Mouse (Mus musculus) heart, postnatal 36 days (tissue): ENCODE data around the gene Tmem143. TPM values are rescaled to one million over a fixed set of nuclear protein-coding genes. Genes with fewer than 3 reads are reported as not detected.
A peak's percentile ranks its signal among the peaks of the same experiment; 100 is the strongest.
"Not testable (repeated sequence)": the region's sequence is repeated elsewhere in the genome, so short reads cannot be mapped to it uniquely, and the experiment has no call there.

Experiments used
- DNase-seq, 2 experiments: peaks; one replicate each; pipeline ENCODE4 v3.0.0; 2021 to 2022
- intact Hi-C: fragments of 180-260 bp; cut with DNase I; formaldehyde crosslinking; loops from one replicate; pipeline ENCODE4 v1.15.1; 2025
- total RNA-seq, 2 experiments: library from RNA; stranded (reverse); gene quantifications; 2 replicates each; pipeline ENCODE4 v1.2.3; 2021

The Tmem143 gene
- total RNA-seq, 2 experiments from 2014 or later: 115 to 120 TPM

- intact Hi-C loops: no loop called here
- DNase-seq: no peak
These were observed 16.2 kb upstream of the Tmem143 start for GRCm38 (mm10) chr7:45880531-45880930.

- DNase-seq: no peak
- intact Hi-C loops: no loop called here
These were observed 15.7 kb upstream of the Tmem143 start for GRCm38 (mm10) chr7:45881011-45881410.

- intact Hi-C loops: no loop called here
- no peak for DNase-seq
These were observed 9.5 kb upstream of the Tmem143 start for GRCm38 (mm10) chr7:45887246-45887645.

DNA sequence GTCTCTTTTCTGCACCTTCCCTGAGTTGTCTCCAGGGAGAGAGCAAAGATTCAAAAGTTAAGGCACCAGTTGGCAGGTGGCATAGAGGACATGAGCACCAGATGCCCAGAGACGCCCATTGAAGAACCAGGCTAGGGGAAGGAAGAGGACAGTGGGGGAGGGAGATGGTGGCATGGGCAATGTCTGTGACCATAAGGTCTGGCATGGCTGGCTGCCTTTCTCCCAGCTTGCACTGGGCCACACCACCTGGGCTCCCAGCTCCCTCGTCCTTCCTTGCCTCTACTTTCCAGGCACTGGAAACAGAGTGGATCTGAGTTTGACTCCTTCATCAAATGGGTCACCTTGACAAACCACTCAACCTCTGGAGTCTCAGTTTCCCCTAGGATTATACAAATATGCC is 4.1 kb upstream of the Tmem143 start:
- intact Hi-C loops: no loop called here
- no peak for DNase-seq

- intact Hi-C loops: no loop called here
- no peak for DNase-seq
These were observed 717 bp upstream of the Tmem143 start for GRCm38 (mm10) chr7:45895931-45896516.

DNA sequence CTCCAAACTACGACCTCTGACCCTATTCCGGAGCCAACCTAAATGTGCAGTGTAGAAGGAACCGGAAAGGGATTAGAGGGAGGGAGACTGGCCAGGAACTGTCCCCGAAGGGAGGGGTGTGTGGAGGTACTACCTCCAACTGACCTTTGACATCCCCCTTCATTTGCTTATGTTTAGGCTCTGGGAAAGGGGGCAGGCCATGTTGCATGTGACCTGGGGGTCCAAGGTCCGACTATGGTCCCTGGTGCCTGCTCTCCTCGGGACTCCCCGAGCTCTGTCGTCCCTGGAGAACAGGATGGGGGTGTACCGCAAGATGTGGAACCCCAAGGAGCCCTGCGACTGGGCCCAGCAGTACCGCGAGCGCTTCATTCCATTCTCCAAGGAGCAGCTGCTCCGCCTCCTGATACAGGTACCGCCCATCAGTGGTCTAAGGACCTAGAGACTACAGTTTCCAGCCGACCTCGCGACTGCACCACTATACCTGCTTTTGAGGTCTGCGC is 567 bp downstream of the Tmem143 start:
- intact Hi-C loops: loop anchor here (1.0 kb wide), 1 partner anchor 24 kb away; no protein-coding TSS in a partner anchor
- DNase-seq: peak in 1 of 2 experiments; percentile 55

DNA sequence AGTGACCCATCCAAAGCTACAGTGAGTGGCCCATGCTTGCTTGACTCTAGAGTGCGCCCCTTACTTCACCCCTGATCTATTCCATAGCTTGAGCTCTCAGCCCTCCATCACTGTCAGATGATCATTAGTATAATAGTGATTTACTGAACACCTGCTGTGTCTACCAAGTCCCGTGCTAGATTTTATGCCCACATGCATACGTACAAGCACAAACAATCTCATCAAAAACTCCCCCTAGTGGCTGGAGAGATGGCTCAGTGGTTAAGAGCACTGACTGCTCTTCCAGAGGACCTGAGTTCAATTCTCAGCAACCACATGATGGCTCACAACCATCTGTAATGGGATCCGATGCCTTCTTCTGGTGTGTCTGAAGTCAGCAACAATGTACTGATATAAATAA is 1.4 kb downstream of the Tmem143 start:
- DNase-seq, intact Hi-C loops: not testable (repeated sequence)

- intact Hi-C loops: no loop called here
These were observed 4.8 kb downstream of the Tmem143 start for GRCm38 (mm10) chr7:45901562-45901961.

DNA sequence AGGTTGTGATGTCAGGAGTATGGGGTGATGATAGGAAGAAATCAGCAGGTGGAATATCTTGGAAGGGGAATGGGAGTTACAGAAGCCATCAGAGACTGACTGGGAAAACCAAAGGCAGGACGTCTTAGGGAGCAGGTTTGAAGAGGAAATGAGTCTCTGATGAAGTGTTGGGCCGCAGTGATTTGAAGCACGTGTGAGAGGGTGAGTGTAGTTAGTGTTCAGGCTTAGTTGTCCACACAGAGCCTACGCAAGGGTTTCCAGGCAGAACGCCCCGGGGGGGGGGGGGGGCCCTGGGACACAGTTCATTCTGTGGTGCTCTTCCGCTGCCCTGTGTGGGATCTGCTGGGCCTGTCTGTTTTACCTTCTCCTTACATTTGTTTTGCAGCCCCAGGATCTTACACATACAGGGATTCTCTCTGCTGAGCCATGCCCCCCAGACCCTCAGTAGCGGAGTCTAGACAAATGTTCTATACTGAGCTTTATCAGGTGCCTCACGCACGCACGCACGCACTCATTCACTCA is 5.8 kb downstream of the Tmem143 start:
- intact Hi-C loops: no loop called here
- DNase-seq: no peak

More at GRCm38 (mm10) chr7:45901562-45901961, 4.8 kb downstream of the Tmem143 start:
- DNase-seq: no peak

GRCm38 (mm10) chr7:45906622-45907021 is 9.9 kb downstream of the Tmem143 start:
- intact Hi-C loops: no loop called here
- DNase-seq: no peak

DNA sequence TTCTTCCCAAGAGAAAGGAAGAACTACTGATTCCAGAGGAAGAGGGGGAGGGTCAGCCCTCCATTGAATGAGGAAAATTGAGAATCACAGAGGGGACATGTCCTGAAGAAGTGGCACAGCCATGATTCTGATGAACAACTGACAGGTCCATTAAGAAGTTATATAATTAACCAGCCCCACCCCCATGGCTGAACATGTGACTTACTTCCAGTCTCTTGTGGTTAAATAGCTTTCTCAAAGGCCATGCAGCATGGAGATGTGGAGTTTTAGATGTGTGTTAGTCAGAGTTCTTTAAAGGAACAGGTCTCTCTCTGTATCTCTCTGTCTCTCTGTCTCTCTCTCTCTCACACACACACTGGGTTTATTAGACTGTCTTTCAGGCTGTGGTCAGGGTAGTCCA is 11.6 kb downstream of the Tmem143 start:
- intact Hi-C loops: no loop called here
- DNase-seq: no peak

DNA sequence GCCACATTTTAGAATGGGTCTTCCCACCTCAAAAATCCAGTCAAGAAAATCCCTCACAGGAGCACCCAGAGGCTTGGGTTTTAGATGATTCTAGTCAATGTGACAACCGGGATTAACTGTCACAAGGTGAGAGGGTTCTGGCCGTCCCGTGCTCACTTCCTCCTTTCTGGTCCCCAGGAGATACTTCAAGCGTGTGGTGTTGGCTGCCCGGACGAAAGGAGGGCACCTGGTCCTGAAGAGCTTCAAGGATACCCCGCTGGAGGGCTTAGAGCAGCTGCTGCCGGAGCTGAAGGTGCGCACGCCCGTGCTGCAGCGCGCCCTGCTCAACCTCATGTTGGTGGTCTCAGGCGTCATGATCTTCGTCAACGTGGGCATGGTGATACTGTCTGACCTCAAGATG is 12.4 kb downstream of the Tmem143 start:
- intact Hi-C loops: no loop called here
- no peak for DNase-seq

DNA sequence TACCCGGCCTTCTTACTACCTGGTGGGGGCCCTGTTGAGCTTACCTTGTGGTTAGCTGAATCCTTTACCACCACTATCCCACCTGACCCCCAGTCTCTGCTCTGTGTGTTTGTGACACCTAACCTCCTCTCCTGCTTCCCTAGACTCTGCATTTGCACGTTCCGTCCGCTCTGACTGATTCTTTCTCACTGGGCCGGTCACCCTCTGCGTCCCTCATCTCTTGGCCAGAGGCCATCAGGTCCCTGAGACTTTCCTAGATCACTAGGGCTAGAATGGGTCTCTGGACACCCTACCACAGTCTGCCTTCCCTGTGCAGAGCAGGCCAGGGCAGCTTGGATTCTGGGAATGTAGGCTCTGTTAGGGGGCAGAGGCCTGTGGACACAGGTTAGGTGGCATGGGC is 17.3 kb downstream of the Tmem143 start:
- no peak for DNase-seq
- intact Hi-C loops: no loop called here

DNA sequence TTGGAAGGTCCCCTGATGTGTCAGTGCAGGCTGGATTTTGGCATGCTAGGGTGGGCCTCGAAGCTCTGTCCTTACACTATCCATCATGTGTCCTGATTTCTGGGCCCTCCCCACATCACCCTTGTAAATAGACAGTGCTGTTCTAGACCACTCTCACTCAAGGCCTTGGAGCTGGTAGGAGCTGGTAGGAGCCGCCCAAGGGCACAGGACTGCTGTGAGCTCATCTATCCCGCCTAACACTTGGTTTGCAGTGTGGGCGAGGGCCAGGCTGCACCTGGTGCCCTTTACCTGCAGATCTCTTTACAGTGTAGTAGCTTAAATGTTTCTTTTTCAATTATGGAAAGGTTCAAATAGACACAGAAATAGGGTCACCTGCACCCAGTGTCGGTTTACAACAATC is 18.3 kb downstream of the Tmem143 start:
- intact Hi-C loops: no loop called here
- DNase-seq: no peak

GRCm38 (mm10) chr7:45916056-45917003 is 19.6 kb downstream of the Tmem143 start:
- intact Hi-C loops: no loop called here
- DNase-seq: peak; percentile 73 to 75

DNA sequence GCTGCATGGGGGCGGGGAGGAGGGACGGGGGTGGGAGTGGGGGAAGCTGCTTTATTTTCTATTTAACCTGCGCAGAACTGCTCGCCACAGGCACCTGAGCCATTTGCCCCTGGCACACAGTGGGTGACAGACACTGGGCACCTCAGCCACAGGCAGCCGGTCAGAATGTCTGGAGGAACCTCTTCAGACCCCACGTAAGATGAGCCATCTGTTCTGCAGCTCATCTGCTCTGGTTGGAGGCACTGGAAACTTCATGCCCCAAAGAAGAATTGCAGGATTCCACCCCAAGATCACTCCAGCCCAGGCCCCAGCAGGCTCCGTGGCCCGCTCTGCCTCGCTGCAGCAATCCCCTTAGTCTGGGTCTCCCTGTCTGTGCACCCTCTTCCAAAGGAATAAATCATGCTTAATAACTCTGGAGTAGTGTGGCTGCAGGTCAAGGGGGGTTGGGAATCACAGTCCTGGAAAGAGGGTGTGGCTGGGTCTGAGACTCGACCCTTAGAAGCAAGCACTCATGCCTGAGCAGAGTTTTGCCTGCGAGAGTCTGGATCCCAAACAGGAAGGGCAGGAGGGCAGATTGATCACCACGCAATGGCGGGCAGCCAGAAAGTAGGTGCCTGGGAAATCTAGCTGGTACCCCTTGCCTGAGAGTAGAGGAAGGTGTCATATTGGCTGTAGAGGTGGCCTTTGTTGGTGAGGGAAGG is 20.4 kb downstream of the Tmem143 start:
- intact Hi-C loops: no loop called here
- peak in 1 of 2 experiments; percentile 16 for DNase-seq

DNA sequence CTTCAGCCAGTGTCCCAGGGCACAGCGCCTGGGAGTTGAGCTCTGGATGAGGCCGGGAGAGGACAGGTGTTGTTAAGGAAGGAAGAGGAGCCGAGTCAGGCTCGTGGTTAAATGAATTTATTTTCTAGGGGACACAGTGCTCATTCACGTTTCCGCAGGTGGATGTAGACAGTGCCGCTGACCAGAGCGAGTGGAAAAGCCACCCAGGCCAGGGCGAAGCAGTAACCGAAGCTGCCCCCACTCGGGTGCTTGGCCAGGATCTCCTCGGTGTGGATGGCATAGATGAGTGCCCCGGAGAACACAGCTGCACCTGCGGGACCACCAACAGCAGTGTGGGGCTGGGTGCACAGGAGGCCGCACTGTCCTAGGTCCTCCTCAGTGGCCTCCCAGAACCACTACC is 21.2 kb downstream of the Tmem143 start:
- intact Hi-C loops: no loop called here
- DNase-seq: no peak

GRCm38 (mm10) chr7:45919083-45919671 is 22.4 kb downstream of the Tmem143 start:
- intact Hi-C loops: no loop called here
- peak in 1 of 2 experiments; percentile 25 for DNase-seq

- intact Hi-C loops: loop anchor here (5.0 kb wide), 1 partner anchor 202 kb away; the partner anchor contains the start of genes Rpl18 and Sphk2
These were observed 23.0 kb downstream of the Tmem143 start for GRCm38 (mm10) chr7:45919761-45920160.

GRCm38 (mm10) chr7:45920583-45921241 is 24.0 kb downstream of the Tmem143 start:
- intact Hi-C loops: loop anchor here (1.0 to 5.0 kb wide), 2 partner anchors 21 to 203 kb away; partner anchors contain the start of genes Rpl18 and Sphk2
- peak in 1 of 2 experiments; percentile 60 for DNase-seq

More at GRCm38 (mm10) chr7:45919761-45920160, 23.0 kb downstream of the Tmem143 start:
- peak in 1 of 2 experiments; percentile 13 for DNase-seq
